Mouse (Mus musculus): ENCODE measurements around the gene Sept9. TPM values are rescaled to one million over a fixed set of nuclear protein-coding genes. Genes with fewer than 3 reads are reported as not detected.

Gene Sept9
- total RNA-seq, 2 experiments from 2014 or later: 106 to 110 TPM

- no peak for DNase-seq
Measured at GRCm38 (mm10) chr11:117349429-117350363, 150.2 kb downstream of the Sept9 start.

GRCm38 (mm10) chr11:117350462-117351222 is 151.2 kb downstream of the Sept9 start:
- no peak for DNase-seq

- no peak for DNase-seq
Measured at GRCm38 (mm10) chr11:117353126-117353525, 153.7 kb downstream of the Sept9 start.

- DNase-seq: no peak
Measured at GRCm38 (mm10) chr11:117354107-117354506, 154.6 kb downstream of the Sept9 start.

- DNase-seq: no peak
Measured at GRCm38 (mm10) chr11:117356937-117357336, 157.5 kb downstream of the Sept9 start.

GRCm38 (mm10) chr11:117357916-117358639 is 158.6 kb downstream of the Sept9 start:
- DNase-seq: peak; percentile 85 to 86

GRCm38 (mm10) chr11:117359161-117359560 is 159.7 kb downstream of the Sept9 start:
- no peak for DNase-seq

GRCm38 (mm10) chr11:117359870-117360269 is 160.4 kb downstream of the Sept9 start:
- peak; percentile 53 to 62 for DNase-seq

GRCm38 (mm10) chr11:117360561-117360960 is 161.1 kb downstream of the Sept9 start:
- DNase-seq: no peak

- no peak for DNase-seq
Measured at GRCm38 (mm10) chr11:117362307-117362706, 162.8 kb downstream of the Sept9 start.

GRCm38 (mm10) chr11:117363918-117364317 is 164.5 kb downstream of the Sept9 start:
- no peak for DNase-seq

GRCm38 (mm10) chr11:117366426-117366825 is 167.0 kb downstream of the Sept9 start:
- no peak for DNase-seq

GRCm38 (mm10) chr11:117366861-117367357 is 167.4 kb downstream of the Sept9 start:
- DNase-seq: no peak

- no peak for DNase-seq
Measured at GRCm38 (mm10) chr11:117367937-117368336, 168.5 kb downstream of the Sept9 start.

GRCm38 (mm10) chr11:117369347-117369746 is 169.9 kb downstream of the Sept9 start:
- DNase-seq: no peak

GRCm38 (mm10) chr11:117370262-117370850 is 170.9 kb downstream of the Sept9 start:
- no peak for DNase-seq

- no peak for DNase-seq
Measured at GRCm38 (mm10) chr11:117372537-117372936, 173.1 kb downstream of the Sept9 start.

- no peak for DNase-seq
Measured at GRCm38 (mm10) chr11:117373195-117373594, 173.7 kb downstream of the Sept9 start.

GRCm38 (mm10) chr11:117373870-117374269 is 174.4 kb downstream of the Sept9 start:
- no peak for DNase-seq

- no peak for DNase-seq
Measured at GRCm38 (mm10) chr11:117374288-117374687, 174.8 kb downstream of the Sept9 start.

GRCm38 (mm10) chr11:117379774-117380173 is 180.3 kb downstream of the Sept9 start:
- no peak for DNase-seq

GRCm38 (mm10) chr11:117384235-117384634 is 184.8 kb downstream of the Sept9 start:
- DNase-seq: no peak

Measured in layer of hippocampus, postnatal 36 days (tissue).